Mouse (Mus musculus) retina, adult 2 months (tissue): ENCODE results near the gene Whrn.
A peak's percentile ranks its signal among the peaks of the same experiment; 100 is the strongest.

Experiments used
- DNase-seq: peaks from one replicate; pipeline ENCODE4 v3.0.0-alpha.2; 2012; ENCODE audit warnings: low read depth, low spot score

The Whrn gene

GRCm38 (mm10) chr4:63405683-63406082 is 90.1 kb downstream of the Whrn start:
- no peak for DNase-seq

- DNase-seq, result no peak
These were observed 90.7 kb downstream of the Whrn start for GRCm38 (mm10) chr4:63405051-63405450.

GRCm38 (mm10) chr4:63404205-63404604 is 91.6 kb downstream of the Whrn start:
- no peak for DNase-seq

DNA sequence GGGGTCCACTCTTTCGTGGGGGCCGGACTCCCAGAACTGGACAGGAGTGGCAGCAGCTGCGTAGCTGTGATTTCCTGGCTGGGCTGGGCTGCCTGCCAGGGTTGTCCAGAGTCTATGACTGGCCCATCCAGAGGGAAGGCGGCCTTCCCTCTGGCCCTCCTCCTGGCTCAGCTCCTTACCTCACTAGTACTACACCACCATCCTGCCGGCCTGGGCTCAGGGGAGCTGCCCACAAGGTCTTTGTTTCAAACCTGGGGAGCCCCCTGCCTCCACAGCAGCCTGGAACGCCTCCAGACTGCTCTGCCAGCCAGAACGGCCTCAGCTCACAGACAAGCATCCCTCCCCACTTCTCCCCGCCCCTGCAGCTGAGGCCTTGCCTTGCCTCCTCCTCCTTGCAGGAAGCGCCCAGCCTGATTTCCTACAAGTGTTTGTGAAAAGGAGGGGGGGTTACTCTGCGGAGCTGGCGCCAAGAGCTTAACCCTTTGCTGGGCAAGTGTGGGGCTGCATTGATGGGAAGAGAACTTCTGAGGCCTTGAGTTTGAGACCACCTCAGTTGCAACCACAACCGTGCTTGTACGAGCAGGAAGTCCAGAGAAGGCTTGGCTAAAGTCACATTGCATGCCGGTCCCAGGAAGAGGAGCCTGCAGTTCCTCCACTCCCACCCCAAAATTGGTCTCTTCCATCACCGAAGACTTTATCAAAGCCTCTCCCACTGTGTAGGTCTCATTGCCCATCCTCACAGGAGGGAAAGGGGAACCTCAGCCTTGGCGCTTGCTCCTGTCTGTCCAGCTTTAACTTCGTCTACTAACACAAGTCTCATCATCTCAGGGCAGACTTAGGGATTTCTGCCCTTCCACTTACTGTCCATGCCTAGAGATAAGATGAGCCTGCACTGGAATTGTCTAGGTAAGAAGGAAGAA is 92.5 kb downstream of the Whrn start, which contains the start of gene Akna:
Gene Akna, minus strand, starts transcription at position 315 of the 920 bp plus-strand sequence.
- no peak for DNase-seq

GRCm38 (mm10) chr4:63402558-63402957 is 93.2 kb downstream of the Whrn start:
- no peak for DNase-seq

DNA sequence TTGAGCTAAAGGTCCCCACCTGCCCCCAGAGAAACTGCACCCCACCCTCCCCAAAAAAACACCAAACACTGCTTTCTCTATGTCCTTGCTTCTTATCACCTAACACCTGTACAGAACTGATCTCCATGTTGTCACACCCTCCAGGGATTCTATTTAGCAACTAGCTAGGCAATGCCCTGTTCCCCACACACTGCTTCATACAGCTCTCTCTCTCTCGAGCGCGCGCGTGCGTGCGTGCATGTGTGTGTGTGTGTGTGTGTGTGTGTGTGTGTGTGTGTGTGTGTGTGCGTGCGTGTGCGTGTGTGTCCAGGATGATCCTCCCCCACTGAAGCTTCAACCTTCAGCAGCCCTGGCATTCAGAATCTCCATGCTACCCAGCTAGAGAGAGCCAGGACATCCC is 93.7 kb downstream of the Whrn start:
- no peak for DNase-seq

DNA sequence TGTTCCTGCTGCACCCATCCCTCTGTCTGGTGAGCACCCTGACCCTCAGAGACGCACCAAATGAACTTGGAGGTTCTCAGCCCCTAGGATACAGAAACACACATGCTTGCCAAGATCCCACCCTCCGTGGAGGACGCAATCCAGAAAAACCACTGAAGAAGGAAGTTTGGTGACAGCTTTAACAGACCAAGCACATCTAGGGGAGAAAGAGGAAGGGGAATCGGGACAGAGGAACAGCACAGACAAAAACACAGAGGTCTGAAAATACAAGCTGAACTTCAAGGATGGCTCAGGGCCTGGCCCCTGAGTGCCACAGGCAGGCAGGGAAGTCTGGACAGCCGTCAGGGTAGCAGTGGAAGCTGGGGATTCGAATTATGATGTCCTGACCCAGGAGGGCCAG is 94.2 kb downstream of the Whrn start:
- no peak for DNase-seq

DNA sequence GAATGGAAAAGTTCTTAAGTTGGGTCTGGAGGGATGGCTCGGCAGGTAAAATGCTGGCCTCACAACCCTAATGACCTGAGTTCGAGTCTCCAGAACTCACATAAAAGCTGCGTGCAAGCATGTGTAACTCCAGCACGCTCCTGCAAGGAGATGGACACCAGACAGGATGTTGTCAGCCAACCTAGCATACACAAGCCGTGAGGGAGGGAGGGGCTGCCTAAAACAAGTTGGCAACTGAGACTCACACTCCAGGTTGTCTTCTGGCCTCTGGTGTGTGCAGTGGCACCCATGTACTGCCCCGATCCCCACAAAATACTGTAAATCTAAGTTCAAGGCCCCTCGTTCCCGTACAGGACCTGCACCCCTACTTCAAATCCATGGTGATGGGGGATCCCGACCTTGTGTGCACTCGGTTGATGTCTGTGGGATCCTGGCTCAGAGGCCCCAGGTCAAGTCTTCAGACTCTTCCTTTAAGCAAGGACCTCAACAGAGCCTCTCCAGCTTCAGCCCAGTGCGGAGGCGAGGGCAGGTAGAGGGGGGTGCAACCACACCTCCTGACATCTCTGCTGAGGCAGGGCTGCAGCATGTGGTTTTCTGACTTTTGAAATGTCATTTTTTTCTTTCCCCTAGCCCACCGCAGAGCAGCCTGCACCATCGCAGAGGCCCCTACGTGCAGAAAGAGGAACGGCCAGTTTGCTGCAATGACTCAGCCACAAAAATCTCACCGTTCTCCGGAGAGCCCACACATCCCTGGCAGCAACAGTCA is 95.1 kb downstream of the Whrn start:
- no peak for DNase-seq

GRCm38 (mm10) chr4:63399691-63400270 is 96.0 kb downstream of the Whrn start:
- no peak for DNase-seq

DNA sequence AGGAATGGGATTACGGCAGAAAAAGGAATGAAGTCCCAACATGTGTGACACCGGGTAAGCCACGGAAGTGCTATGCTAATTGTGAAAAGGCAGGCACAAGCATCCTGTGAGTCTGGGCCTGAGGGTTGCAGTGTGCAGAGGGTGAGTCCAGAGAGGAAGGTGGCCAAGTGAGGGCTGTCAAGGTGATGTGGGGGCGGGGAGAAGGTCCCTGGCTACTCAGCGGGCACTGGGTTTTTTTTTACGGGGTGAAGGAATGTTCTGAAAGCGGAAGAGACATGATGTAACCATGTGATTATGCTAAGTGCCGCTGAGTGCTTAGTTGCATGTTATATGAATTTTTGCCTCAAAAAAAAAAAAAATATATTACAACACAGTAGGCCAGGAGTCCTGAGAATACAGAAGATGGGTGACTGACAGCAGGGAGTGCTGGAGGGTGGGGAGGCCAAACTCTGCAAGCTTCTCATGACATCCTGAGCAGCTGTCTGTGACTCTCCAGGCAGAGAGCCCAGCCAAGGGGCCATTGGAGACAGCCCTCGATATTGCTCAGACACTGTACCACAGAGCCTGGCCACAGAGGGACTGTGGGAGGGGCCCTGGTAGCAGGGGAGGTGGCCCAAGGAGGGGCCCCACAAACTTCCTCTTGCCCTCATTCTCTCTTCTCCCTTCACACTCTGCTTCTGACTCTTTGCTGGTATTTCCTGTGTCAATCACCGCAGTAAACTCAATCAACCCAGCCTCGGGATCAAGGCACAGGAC is 96.8 kb downstream of the Whrn start:
- no peak for DNase-seq

- DNase-seq, result no peak
These were observed 97.7 kb downstream of the Whrn start for GRCm38 (mm10) chr4:63397981-63398537.

GRCm38 (mm10) chr4:63391322-63391721 is 104.5 kb downstream of the Whrn start:
- DNase-seq, result no peak

GRCm38 (mm10) chr4:63389887-63390528 is 105.8 kb downstream of the Whrn start:
- no peak for DNase-seq

GRCm38 (mm10) chr4:63389121-63389886 is 106.5 kb downstream of the Whrn start:
- peak; percentile 96 for DNase-seq

DNA sequence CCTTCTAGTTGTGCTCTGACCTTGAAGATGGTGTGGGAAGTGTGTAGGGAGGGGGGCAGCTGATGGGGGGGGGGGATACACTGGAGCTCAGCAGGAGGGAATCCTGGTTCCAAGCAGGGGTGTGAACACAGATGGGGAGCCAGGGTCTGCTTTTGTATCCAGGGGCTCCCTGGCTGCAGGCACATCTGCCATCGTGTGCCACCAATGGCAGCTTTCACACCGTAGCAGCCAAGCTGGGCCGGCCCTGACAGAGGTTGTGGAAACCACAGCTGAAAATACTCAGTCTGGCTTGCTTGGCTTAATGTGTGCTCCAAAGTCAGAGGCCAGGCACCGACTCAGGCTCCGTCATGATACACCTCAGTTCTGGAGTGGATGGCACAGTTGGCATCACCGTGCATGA is 107.8 kb downstream of the Whrn start:
- DNase-seq, result no peak

DNA sequence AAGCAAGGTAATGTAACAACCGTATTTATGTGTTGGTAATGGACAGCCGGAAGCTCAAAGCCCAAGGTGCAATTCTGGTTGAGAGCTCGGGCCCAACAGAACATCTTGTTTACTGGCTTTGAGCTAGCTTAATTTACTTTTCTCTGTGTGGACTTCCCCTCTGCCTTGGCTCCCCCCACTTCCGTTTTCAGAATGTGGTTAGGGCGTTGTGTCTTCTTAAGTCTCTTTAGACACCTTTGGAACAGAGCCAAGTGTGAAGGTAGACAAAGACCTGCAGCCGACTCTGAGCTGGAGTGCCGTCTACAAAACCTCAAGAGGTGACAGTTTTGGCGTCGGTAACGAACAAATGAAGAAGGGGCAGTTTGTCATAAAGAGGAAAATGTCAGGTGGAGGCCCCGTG is 110.0 kb downstream of the Whrn start:
- DNase-seq, result no peak

GRCm38 (mm10) chr4:63385253-63385652 is 110.5 kb downstream of the Whrn start:
- no peak for DNase-seq

- no peak for DNase-seq
These were observed 111.5 kb downstream of the Whrn start for GRCm38 (mm10) chr4:63384262-63384661.

- DNase-seq, result no peak
These were observed 112.3 kb downstream of the Whrn start for GRCm38 (mm10) chr4:63383474-63383873.
